Mouse (Mus musculus): Measurements from ENCODE around the gene Per1. TPM values are rescaled to one million over a fixed set of nuclear protein-coding genes. Genes with fewer than 3 reads are reported as not detected.

Gene Per1
- polyA plus RNA-seq, 1 experiment from 2014 or later: 10.1 TPM

GRCm38 (mm10) chr11:69101604-69102402, 6.8 kb downstream of the Per1 start:
- 95% methylated on average over 21 of the region's 21 CpGs for WGBS
- DNase-seq (ENCODE audit: low spot score): no peak

GRCm38 (mm10) chr11:69102403-69102725, 7.3 kb downstream of the Per1 start:
- ATAC-seq (ENCODE audit: low FRiP score) (no peak), DNase-seq (ENCODE audit: low spot score) (no peak)
- Histone ChIP-seq H3K9me3 (ENCODE audit: control insufficient read depth, low read length) (no peaks in the 10 kb centered on the region), H3K4me2 (replicated peaks) (no peak overlapping the region), H3K4me1 (replicated peaks; ENCODE audit: control insufficient read depth, insufficient read depth, low read length) (peaks cover 26% of the 10 kb centered on the region), H3K27me3 (ENCODE audit: control insufficient read depth, insufficient read depth, low read length) (no peaks in the 10 kb centered on the region), H3K27ac (no peak overlapping the region), H3K9ac (no peak overlapping the region), H3K36me3 (replicated peaks; ENCODE audit: control insufficient read depth, insufficient read depth) (peaks cover 60% of the 10 kb centered on the region), H3K4me3 (replicated peaks; ENCODE audit: low read length) (no peak overlapping the region)
- 93% methylated on average over 7 of the region's 7 CpGs for WGBS

More at GRCm38 (mm10) chr11:69101604-69102402, 6.8 kb downstream of the Per1 start:
- Histone ChIP-seq H3K27me3 (ENCODE audit: control insufficient read depth, insufficient read depth, low read length) (no peaks in the 10 kb centered on the region), H3K9me3 (ENCODE audit: control insufficient read depth, low read length) (no peaks in the 10 kb centered on the region), H3K4me2 (replicated peaks) (no peak overlapping the region), H3K9ac (no peak overlapping the region), H3K36me3 (replicated peaks; ENCODE audit: control insufficient read depth, insufficient read depth) (peaks cover 55% of the 10 kb centered on the region), H3K27ac (no peak overlapping the region), H3K4me3 (replicated peaks; ENCODE audit: low read length) (no peak overlapping the region), H3K4me1 (replicated peaks; ENCODE audit: control insufficient read depth, insufficient read depth, low read length) (peaks cover 31% of the 10 kb centered on the region)
- no peak for ATAC-seq (ENCODE audit: low FRiP score)

GRCm38 (mm10) chr11:69103121-69103520, 8.1 kb downstream of the Per1 start:
- no peak for DNase-seq (ENCODE audit: low spot score)
- H3K27ac ChIP-seq: no peak overlapping the region
- ATAC-seq (ENCODE audit: low FRiP score): no peak
- H3K4me2 ChIP-seq (replicated peaks): no peak overlapping the region
- H3K9me3 ChIP-seq (ENCODE audit: control insufficient read depth, low read length): no peaks in the 10 kb centered on the region
- H3K36me3 ChIP-seq (replicated peaks; ENCODE audit: control insufficient read depth, insufficient read depth): peaks cover 68% of the 10 kb centered on the region
- no peak overlapping the region for H3K4me3 ChIP-seq (replicated peaks; ENCODE audit: low read length)
- 96% methylated on average over 14 of the region's 14 CpGs for WGBS
- H3K27me3 ChIP-seq (ENCODE audit: control insufficient read depth, insufficient read depth, low read length): no peaks in the 10 kb centered on the region
- peaks cover 18% of the 10 kb centered on the region for H3K4me1 ChIP-seq (replicated peaks; ENCODE audit: control insufficient read depth, insufficient read depth, low read length)
- no peak overlapping the region for H3K9ac ChIP-seq

- H3K27me3 ChIP-seq (ENCODE audit: control insufficient read depth, insufficient read depth, low read length): no peaks in the 10 kb centered on the region
- DNase-seq (ENCODE audit: low spot score): no peak
- ATAC-seq (ENCODE audit: low FRiP score): no peak
Observed at GRCm38 (mm10) chr11:69103531-69104435, 8.8 kb downstream of the Per1 start.

GRCm38 (mm10) chr11:69104487-69104886, 9.5 kb downstream of the Per1 start:
- Histone ChIP-seq H3K4me2 (replicated peaks) (no peak overlapping the region), H3K9me3 (ENCODE audit: control insufficient read depth, low read length) (no peaks in the 10 kb centered on the region), H3K4me1 (replicated peaks; ENCODE audit: control insufficient read depth, insufficient read depth, low read length) (peaks cover 9% of the 10 kb centered on the region), H3K27me3 (ENCODE audit: control insufficient read depth, insufficient read depth, low read length) (no peaks in the 10 kb centered on the region), H3K36me3 (replicated peaks; ENCODE audit: control insufficient read depth, insufficient read depth) (peaks cover 82% of the 10 kb centered on the region), H3K9ac (no peak overlapping the region), H3K27ac (no peak overlapping the region), H3K4me3 (replicated peaks; ENCODE audit: low read length) (no peak overlapping the region)
- no peak for DNase-seq (ENCODE audit: low spot score)
- 89% methylated on average over 14 of the region's 14 CpGs for WGBS
- no peak for ATAC-seq (ENCODE audit: low FRiP score)

More at GRCm38 (mm10) chr11:69103531-69104435, 8.8 kb downstream of the Per1 start:
- 93% methylated on average over 15 of the region's 15 CpGs for WGBS
- H3K4me2 ChIP-seq (replicated peaks): no peak overlapping the region
- H3K9me3 ChIP-seq (ENCODE audit: control insufficient read depth, low read length): no peaks in the 10 kb centered on the region
- no peak overlapping the region for H3K27ac ChIP-seq
- peaks cover 13% of the 10 kb centered on the region for H3K4me1 ChIP-seq (replicated peaks; ENCODE audit: control insufficient read depth, insufficient read depth, low read length)
- H3K9ac ChIP-seq: no peak overlapping the region
- H3K36me3 ChIP-seq (replicated peaks; ENCODE audit: control insufficient read depth, insufficient read depth): peaks cover 74% of the 10 kb centered on the region
- no peak overlapping the region for H3K4me3 ChIP-seq (replicated peaks; ENCODE audit: low read length)

- ATAC-seq (ENCODE audit: low FRiP score): no peak
- Histone ChIP-seq H3K9ac (no peak overlapping the region), H3K4me1 (replicated peaks; ENCODE audit: control insufficient read depth, insufficient read depth, low read length) (peaks cover 6% of the 10 kb centered on the region), H3K4me2 (replicated peaks) (no peak overlapping the region), H3K4me3 (replicated peaks; ENCODE audit: low read length) (no peak overlapping the region), H3K36me3 (replicated peaks; ENCODE audit: control insufficient read depth, insufficient read depth) (peaks cover 84% of the 10 kb centered on the region), H3K27me3 (ENCODE audit: control insufficient read depth, insufficient read depth, low read length) (no peaks in the 10 kb centered on the region), H3K9me3 (ENCODE audit: control insufficient read depth, low read length) (no peaks in the 10 kb centered on the region), H3K27ac (no peak overlapping the region)
- WGBS: 94% methylated on average over 6 of the region's 6 CpGs
- DNase-seq (ENCODE audit: low spot score): no peak
Observed at GRCm38 (mm10) chr11:69105227-69105626, 10.2 kb downstream of the Per1 start.

- Histone ChIP-seq H3K27me3 (ENCODE audit: control insufficient read depth, insufficient read depth, low read length) (no peaks in the 10 kb centered on the region), H3K4me2 (replicated peaks) (no peak overlapping the region), H3K36me3 (replicated peaks; ENCODE audit: control insufficient read depth, insufficient read depth) (peaks cover 83% of the 10 kb centered on the region), H3K4me1 (replicated peaks; ENCODE audit: control insufficient read depth, insufficient read depth, low read length) (no peaks in the 10 kb centered on the region), H3K27ac (no peak overlapping the region), H3K9me3 (ENCODE audit: control insufficient read depth, low read length) (no peaks in the 10 kb centered on the region), H3K9ac (no peak overlapping the region), H3K4me3 (replicated peaks; ENCODE audit: low read length) (no peak overlapping the region)
- WGBS: 88% methylated on average over 2 of the region's 2 CpGs
- no peak for ATAC-seq (ENCODE audit: low FRiP score)
- no peak for DNase-seq (ENCODE audit: low spot score)
Observed at GRCm38 (mm10) chr11:69105796-69106195, 10.8 kb downstream of the Per1 start.

- Histone ChIP-seq H3K9ac (no peak overlapping the region), H3K9me3 (ENCODE audit: control insufficient read depth, low read length) (no peaks in the 10 kb centered on the region), H3K4me1 (replicated peaks; ENCODE audit: control insufficient read depth, insufficient read depth, low read length) (no peaks in the 10 kb centered on the region), H3K27me3 (ENCODE audit: control insufficient read depth, insufficient read depth, low read length) (no peaks in the 10 kb centered on the region), H3K27ac (no peak overlapping the region), H3K4me2 (replicated peaks) (no peak overlapping the region), H3K36me3 (replicated peaks; ENCODE audit: control insufficient read depth, insufficient read depth) (peaks cover 78% of the 10 kb centered on the region), H3K4me3 (replicated peaks; ENCODE audit: low read length) (no peak overlapping the region)
- ATAC-seq (ENCODE audit: low FRiP score): no peak
- 95% methylated on average over 11 of the region's 11 CpGs for WGBS
- no peak for DNase-seq (ENCODE audit: low spot score)
Observed at GRCm38 (mm10) chr11:69106299-69106698, 11.3 kb downstream of the Per1 start.

GRCm38 (mm10) chr11:69106842-69107241, 11.8 kb downstream of the Per1 start:
- WGBS: 83% methylated on average over 11 of the region's 11 CpGs
- Histone ChIP-seq H3K4me1 (replicated peaks; ENCODE audit: control insufficient read depth, insufficient read depth, low read length) (no peaks in the 10 kb centered on the region), H3K9ac (no peak overlapping the region), H3K9me3 (ENCODE audit: control insufficient read depth, low read length) (no peaks in the 10 kb centered on the region), H3K36me3 (replicated peaks; ENCODE audit: control insufficient read depth, insufficient read depth) (peaks cover 74% of the 10 kb centered on the region), H3K4me3 (replicated peaks; ENCODE audit: low read length) (no peak overlapping the region), H3K27me3 (ENCODE audit: control insufficient read depth, insufficient read depth, low read length) (no peaks in the 10 kb centered on the region), H3K27ac (no peak overlapping the region), H3K4me2 (replicated peaks) (no peak overlapping the region)
- DNase-seq (ENCODE audit: low spot score): no peak
- ATAC-seq (ENCODE audit: low FRiP score): no peak

Measured in hindbrain, embryonic 14.5 days (tissue).